Mouse (Mus musculus) cerebellum, adult 8-10 months (tissue): ENCODE measurements around the gene Atoh8.

Experiments
- DNase-seq: peaks from one replicate; pipeline ENCODE4 v3.0.0; 2022

The Atoh8 gene

GRCm38 (mm10) chr6:72225686-72226085, 9.7 kb downstream of the Atoh8 start:
- DNase-seq: no peak

- DNase-seq: no peak
Measured at GRCm38 (mm10) chr6:72223892-72224291, 11.5 kb downstream of the Atoh8 start.

GRCm38 (mm10) chr6:72222876-72223275, 12.5 kb downstream of the Atoh8 start:
- no peak for DNase-seq

GRCm38 (mm10) chr6:72222271-72222724, 13.1 kb downstream of the Atoh8 start:
- no peak for DNase-seq

GRCm38 (mm10) chr6:72221271-72221670, 14.1 kb downstream of the Atoh8 start:
- DNase-seq: no peak

GRCm38 (mm10) chr6:72219549-72219948, 15.8 kb downstream of the Atoh8 start:
- DNase-seq: no peak

GRCm38 (mm10) chr6:72218281-72218680, 17.1 kb downstream of the Atoh8 start:
- DNase-seq: no peak

- DNase-seq: no peak
Measured at GRCm38 (mm10) chr6:72217415-72217784, 18.0 kb downstream of the Atoh8 start.

- DNase-seq: peak; percentile 99
Measured at GRCm38 (mm10) chr6:72216681-72217414, 18.5 kb downstream of the Atoh8 start.

GRCm38 (mm10) chr6:72215582-72215981, 19.8 kb downstream of the Atoh8 start:
- DNase-seq: no peak

GRCm38 (mm10) chr6:72211360-72211759, 24.0 kb downstream of the Atoh8 start:
- no peak for DNase-seq

GRCm38 (mm10) chr6:72210823-72211222, 24.6 kb downstream of the Atoh8 start:
- DNase-seq: no peak

- no peak for DNase-seq
Measured at GRCm38 (mm10) chr6:72209738-72210137, 25.6 kb downstream of the Atoh8 start.

GRCm38 (mm10) chr6:72208406-72209045, 26.9 kb downstream of the Atoh8 start:
- no peak for DNase-seq

GRCm38 (mm10) chr6:72206021-72206420, 29.4 kb downstream of the Atoh8 start:
- no peak for DNase-seq

- DNase-seq: no peak
Measured at GRCm38 (mm10) chr6:72204858-72205257, 30.5 kb downstream of the Atoh8 start.

GRCm38 (mm10) chr6:72203279-72203678, 32.1 kb downstream of the Atoh8 start:
- DNase-seq: no peak

GRCm38 (mm10) chr6:72202732-72203131, 32.6 kb downstream of the Atoh8 start:
- no peak for DNase-seq

- DNase-seq: no peak
Measured at GRCm38 (mm10) chr6:72200595-72201256, 34.7 kb downstream of the Atoh8 start.

- no peak for DNase-seq
Measured at GRCm38 (mm10) chr6:72197515-72197914, 37.9 kb downstream of the Atoh8 start.

- DNase-seq: no peak
Measured at GRCm38 (mm10) chr6:72196660-72197059, 38.7 kb downstream of the Atoh8 start.

GRCm38 (mm10) chr6:72190577-72190976, 44.8 kb downstream of the Atoh8 start:
- DNase-seq: no peak

- DNase-seq: no peak
Measured at GRCm38 (mm10) chr6:72190120-72190519, 45.3 kb downstream of the Atoh8 start.
